Mouse (Mus musculus): ENCODE data around the gene Tmem50b. TPM values are rescaled to one million over a fixed set of nuclear protein-coding genes. Genes with fewer than 3 reads are reported as not detected.

Gene Tmem50b
- polyA plus RNA-seq, 1 experiment from 2014 or later: 55.7 TPM

DNA sequence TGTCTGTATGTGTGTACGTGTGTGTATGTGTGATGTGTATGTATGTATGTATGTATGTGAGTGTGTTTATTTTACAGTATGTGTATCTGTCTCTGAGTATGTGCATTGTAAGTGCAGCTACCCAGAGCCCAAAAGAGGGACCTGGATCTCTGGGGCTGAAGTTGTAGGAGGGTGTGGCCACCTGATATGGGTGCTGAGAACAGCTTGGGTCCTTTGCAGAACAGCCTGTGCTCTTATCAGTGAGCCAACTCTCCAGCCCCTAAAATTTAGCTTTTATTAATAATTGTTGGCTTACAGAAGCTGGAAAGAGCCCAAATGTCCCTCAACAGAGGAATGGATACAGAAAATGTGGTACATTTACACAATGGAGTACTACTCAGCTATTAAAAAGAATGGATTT is 54.0 kb downstream of the Tmem50b start:
- Histone ChIP-seq H3K4me3 (ENCODE audit: low read depth, low read length) (no peak overlapping the region), H3K4me2 (no peak overlapping the region), H3K9me3 (ENCODE audit: control insufficient read depth, low read length) (no peaks in the 10 kb centered on the region), H3K4me1 (ENCODE audit: control insufficient read depth, insufficient read depth, low read length) (peaks cover 3% of the 10 kb centered on the region; the same call in 1 of the 2 replicates), H3K27ac (ENCODE audit: low read depth, low read length) (no peak overlapping the region), H3K9ac (ENCODE audit: low read length) (no peak overlapping the region), H3K27me3 (ENCODE audit: control insufficient read depth, insufficient read depth, low read length) (no peaks in the 10 kb centered on the region), H3K36me3 (ENCODE audit: control insufficient read depth, insufficient read depth, low read length) (no peaks in the 10 kb centered on the region)
- DNase-seq (ENCODE audit: low spot score, missing footprints) (peak; percentile 12), ATAC-seq (ENCODE audit: low FRiP score) (no peak)
- 90% methylated on average over 1 of the region's 1 CpGs for WGBS

DNA sequence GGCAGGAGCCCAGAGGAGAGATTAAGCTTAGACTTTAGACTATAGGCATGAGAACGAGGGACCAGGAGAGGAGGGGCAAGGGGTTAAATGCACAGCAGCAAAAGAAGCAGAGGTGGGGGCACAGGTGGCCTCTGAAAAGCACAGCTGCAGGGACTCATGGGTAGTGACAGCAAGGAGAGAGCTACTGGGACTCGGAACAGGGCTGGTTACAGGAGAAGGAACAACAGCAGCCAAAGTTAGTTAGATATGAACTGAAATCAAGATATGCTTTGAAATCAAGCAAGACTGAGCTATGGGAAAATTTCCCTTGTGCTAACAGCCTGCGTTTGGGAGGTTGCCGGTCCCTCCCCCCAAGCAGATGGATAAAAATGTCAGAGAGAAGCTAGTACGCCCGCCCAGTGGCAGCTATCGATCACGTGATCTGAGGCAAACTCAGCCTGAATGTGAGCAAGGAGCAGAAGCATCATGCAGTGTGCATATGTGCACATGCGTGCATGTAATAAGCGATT is 56.0 kb downstream of the Tmem50b start:
- Histone ChIP-seq H3K4me1 (ENCODE audit: control insufficient read depth, insufficient read depth, low read length) (peaks cover 3% of the 10 kb centered on the region; the same call in 1 of the 2 replicates), H3K9ac (ENCODE audit: low read length) (no peak overlapping the region), H3K4me3 (ENCODE audit: low read depth, low read length) (no peak overlapping the region), H3K9me3 (ENCODE audit: control insufficient read depth, low read length) (no peaks in the 10 kb centered on the region), H3K27me3 (ENCODE audit: control insufficient read depth, insufficient read depth, low read length) (no peaks in the 10 kb centered on the region), H3K27ac (ENCODE audit: low read depth, low read length) (no peak overlapping the region), H3K36me3 (ENCODE audit: control insufficient read depth, insufficient read depth, low read length) (no peaks in the 10 kb centered on the region), H3K4me2 (peak overlapping the region; percentile 12; the same call in 1 of the 2 replicates)
- 35% methylated on average over 10 of the region's 10 CpGs for WGBS
- DNase-seq (ENCODE audit: low spot score, missing footprints) (peak; percentile 85), ATAC-seq (ENCODE audit: low FRiP score) (no peak)

DNA sequence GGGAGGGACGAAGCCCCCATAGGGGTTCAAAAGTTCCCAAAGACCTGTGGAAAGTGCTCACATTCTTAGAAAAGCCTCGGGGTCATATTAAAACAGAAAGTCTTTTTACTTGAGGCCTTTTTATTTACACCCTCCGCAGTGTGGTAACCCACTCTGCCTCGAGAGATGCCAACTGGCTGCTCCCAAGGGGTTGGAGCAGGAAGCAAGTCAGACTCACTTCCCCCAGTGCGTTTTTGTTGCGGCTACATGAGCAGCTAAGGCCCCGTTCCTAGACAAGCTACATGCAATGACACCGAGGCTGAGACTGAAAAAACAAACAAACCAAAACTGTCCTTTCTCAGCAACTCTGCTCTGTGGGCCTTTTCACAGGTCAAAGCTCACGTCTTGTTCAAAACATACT is 59.1 kb downstream of the Tmem50b start:
- no peak for ATAC-seq (ENCODE audit: low FRiP score)
- Histone ChIP-seq H3K4me3 (ENCODE audit: low read depth, low read length) (no peak overlapping the region), H3K4me2 (no peak overlapping the region), H3K9me3 (ENCODE audit: control insufficient read depth, low read length) (no peaks in the 10 kb centered on the region), H3K36me3 (ENCODE audit: control insufficient read depth, insufficient read depth, low read length) (no peaks in the 10 kb centered on the region), H3K27ac (ENCODE audit: low read depth, low read length) (no peak overlapping the region), H3K9ac (ENCODE audit: low read length) (no peak overlapping the region), H3K27me3 (ENCODE audit: control insufficient read depth, insufficient read depth, low read length) (no peaks in the 10 kb centered on the region), H3K4me1 (ENCODE audit: control insufficient read depth, insufficient read depth, low read length) (0 out of 2 replicates have a peak, but pooled peaks cover 3% of the 10 kb centered on the region)
- DNase-seq (ENCODE audit: low spot score, missing footprints): peak; percentile 31
- 79% methylated on average over 9 of the region's 9 CpGs for WGBS

DNA sequence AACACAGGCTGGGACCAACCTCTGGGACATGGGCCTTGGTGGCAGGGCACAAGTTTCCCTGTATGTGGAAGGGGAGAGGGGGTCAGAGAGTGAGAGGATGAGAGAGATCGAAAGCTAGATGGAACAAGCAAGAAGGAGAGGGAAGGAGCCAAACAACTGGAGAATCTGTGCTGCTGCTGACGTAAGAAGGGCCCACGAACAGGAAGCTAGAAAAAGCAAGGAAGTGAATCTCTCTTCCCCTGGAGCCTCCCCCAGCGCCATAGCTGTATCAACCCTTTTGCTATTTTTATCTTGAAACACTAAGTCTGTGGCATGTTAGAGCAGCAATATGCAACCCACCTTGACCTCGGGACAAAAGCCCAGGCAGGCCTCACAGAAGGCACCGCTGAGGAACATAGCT is 59.5 kb downstream of the Tmem50b start:
- H3K9me3 ChIP-seq (ENCODE audit: control insufficient read depth, low read length): no peaks in the 10 kb centered on the region
- H3K4me3 ChIP-seq (ENCODE audit: low read depth, low read length): no peak overlapping the region
- no peak overlapping the region for H3K4me2 ChIP-seq
- DNase-seq (ENCODE audit: low spot score, missing footprints) (peak; percentile 75), ATAC-seq (ENCODE audit: low FRiP score) (no peak)
- WGBS: 80% methylated on average over 6 of the region's 6 CpGs
- H3K27me3 ChIP-seq (ENCODE audit: control insufficient read depth, insufficient read depth, low read length): no peaks in the 10 kb centered on the region
- 0 out of 2 replicates have a peak, but pooled peaks cover 3% of the 10 kb centered on the region for H3K4me1 ChIP-seq (ENCODE audit: control insufficient read depth, insufficient read depth, low read length)
- no peak overlapping the region for H3K27ac ChIP-seq (ENCODE audit: low read depth, low read length)
- no peak overlapping the region for H3K9ac ChIP-seq (ENCODE audit: low read length)
- no peaks in the 10 kb centered on the region for H3K36me3 ChIP-seq (ENCODE audit: control insufficient read depth, insufficient read depth, low read length)

DNA sequence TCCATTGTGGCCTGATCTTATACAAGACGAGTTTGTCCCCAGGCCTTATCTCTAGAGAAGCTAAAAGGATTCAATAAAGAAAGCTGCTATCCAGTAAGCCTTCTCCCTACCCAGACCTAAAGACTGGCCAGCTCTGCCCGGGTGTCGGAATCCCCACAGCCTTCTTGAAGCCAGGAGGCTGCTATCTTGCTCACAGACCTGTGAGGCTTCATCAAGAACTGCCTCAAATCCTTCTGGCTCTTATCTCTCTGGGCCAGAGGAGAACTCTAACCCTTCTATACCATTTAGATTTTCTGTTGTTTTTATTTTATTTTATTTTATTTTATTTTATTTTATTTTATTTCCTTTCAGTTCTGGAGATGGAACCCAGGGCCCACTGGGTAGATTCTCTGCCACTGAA is 60.5 kb downstream of the Tmem50b start:
- H3K4me2 ChIP-seq: no peak overlapping the region
- ATAC-seq (ENCODE audit: low FRiP score): no peak
- no peak overlapping the region for H3K4me3 ChIP-seq (ENCODE audit: low read depth, low read length)
- H3K36me3 ChIP-seq (ENCODE audit: control insufficient read depth, insufficient read depth, low read length): no peaks in the 10 kb centered on the region
- no peak overlapping the region for H3K9ac ChIP-seq (ENCODE audit: low read length)
- 0 out of 2 replicates have a peak, but pooled peaks cover 3% of the 10 kb centered on the region for H3K4me1 ChIP-seq (ENCODE audit: control insufficient read depth, insufficient read depth, low read length)
- DNase-seq (ENCODE audit: low spot score, missing footprints): peak; percentile 6
- H3K27ac ChIP-seq (ENCODE audit: low read depth, low read length): no peak overlapping the region
- no peaks in the 10 kb centered on the region for H3K27me3 ChIP-seq (ENCODE audit: control insufficient read depth, insufficient read depth, low read length)
- 66% methylated on average over 3 of the region's 3 CpGs for WGBS
- H3K9me3 ChIP-seq (ENCODE audit: control insufficient read depth, low read length): no peaks in the 10 kb centered on the region

DNA sequence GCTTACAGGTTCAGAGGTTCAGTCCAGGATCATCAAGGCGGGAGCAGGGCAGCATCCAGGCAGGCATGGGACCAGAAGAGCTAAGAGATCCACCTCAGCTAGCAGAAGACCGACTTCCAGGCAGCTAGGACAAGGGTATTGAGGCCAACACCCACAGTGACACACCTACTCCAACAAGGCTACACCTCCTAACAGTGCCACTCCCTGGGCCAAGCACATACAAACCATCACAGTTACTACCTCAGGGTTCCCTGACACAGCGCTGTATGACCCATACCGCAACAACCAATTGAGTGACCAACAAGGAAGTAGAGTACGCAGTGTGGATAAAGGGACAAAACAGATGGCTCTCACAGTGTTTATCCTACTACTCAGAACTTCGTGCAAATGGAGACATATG is 61.2 kb downstream of the Tmem50b start:
- WGBS: 90% methylated on average over 6 of the region's 6 CpGs
- no peaks in the 10 kb centered on the region for H3K36me3 ChIP-seq (ENCODE audit: control insufficient read depth, insufficient read depth, low read length)
- DNase-seq (ENCODE audit: low spot score, missing footprints) (peak; percentile 19), ATAC-seq (ENCODE audit: low FRiP score) (no peak)
- no peaks in the 10 kb centered on the region for H3K9me3 ChIP-seq (ENCODE audit: control insufficient read depth, low read length)
- no peak overlapping the region for H3K4me3 ChIP-seq (ENCODE audit: low read depth, low read length)
- 0 out of 2 replicates have a peak, but pooled peaks cover 1% of the 10 kb centered on the region for H3K4me1 ChIP-seq (ENCODE audit: control insufficient read depth, insufficient read depth, low read length)
- H3K9ac ChIP-seq (ENCODE audit: low read length): no peak overlapping the region
- H3K27ac ChIP-seq (ENCODE audit: low read depth, low read length): no peak overlapping the region
- H3K27me3 ChIP-seq (ENCODE audit: control insufficient read depth, insufficient read depth, low read length): no peaks in the 10 kb centered on the region
- H3K4me2 ChIP-seq: no peak overlapping the region

DNA sequence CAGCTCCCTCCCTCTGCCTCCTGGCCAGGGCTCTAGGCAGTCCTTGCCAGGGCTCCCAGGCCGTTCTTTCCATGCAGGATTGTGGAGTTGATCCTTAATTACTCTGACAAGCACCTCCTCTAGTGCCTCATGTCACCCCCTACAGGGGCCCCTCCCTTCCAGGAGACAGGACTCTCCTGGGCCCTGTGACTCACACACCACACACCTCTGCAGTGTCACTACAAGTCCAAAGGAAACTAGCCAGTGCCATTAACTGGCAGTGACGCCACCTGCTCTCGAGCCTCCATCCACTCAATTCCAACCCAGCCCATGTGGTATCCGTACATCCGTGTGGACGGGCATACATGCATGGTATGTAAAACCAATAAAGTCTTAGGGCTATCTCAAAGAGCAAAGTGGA is 62.7 kb downstream of the Tmem50b start:
- Histone ChIP-seq H3K4me2 (no peak overlapping the region), H3K9me3 (ENCODE audit: control insufficient read depth, low read length) (no peaks in the 10 kb centered on the region), H3K27me3 (ENCODE audit: control insufficient read depth, insufficient read depth, low read length) (no peaks in the 10 kb centered on the region), H3K4me3 (ENCODE audit: low read depth, low read length) (no peak overlapping the region), H3K9ac (ENCODE audit: low read length) (no peak overlapping the region), H3K27ac (ENCODE audit: low read depth, low read length) (no peak overlapping the region), H3K4me1 (ENCODE audit: control insufficient read depth, insufficient read depth, low read length) (no peaks in the 10 kb centered on the region), H3K36me3 (ENCODE audit: control insufficient read depth, insufficient read depth, low read length) (no peaks in the 10 kb centered on the region)
- DNase-seq (ENCODE audit: low spot score, missing footprints) (no peak), ATAC-seq (ENCODE audit: low FRiP score) (no peak)
- 84% methylated on average over 6 of the region's 6 CpGs for WGBS

DNA sequence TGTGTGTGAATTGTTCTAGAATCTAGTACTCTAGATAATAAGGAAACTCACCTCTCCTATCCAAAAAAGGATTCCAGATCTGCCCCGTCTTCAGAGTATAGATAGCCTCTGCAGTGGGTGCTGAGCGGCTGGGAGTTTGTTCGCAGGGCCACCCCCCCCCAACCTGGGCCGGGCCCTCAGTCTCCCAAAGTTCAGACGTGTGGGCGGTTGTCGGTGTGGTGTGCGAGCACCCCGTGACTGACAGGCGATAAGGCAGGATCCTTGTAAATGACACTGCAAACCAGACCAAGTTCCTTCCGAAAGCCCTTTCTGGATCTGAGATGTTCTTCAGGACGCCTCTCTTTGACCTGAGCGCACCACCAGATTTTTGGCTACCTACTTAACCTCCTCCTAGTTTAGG is 63.1 kb downstream of the Tmem50b start:
- no peaks in the 10 kb centered on the region for H3K4me1 ChIP-seq (ENCODE audit: control insufficient read depth, insufficient read depth, low read length)
- peak; percentile 99 for DNase-seq (ENCODE audit: low spot score, missing footprints)
- 58% methylated on average over 13 of the region's 13 CpGs for WGBS
- no peaks in the 10 kb centered on the region for H3K27me3 ChIP-seq (ENCODE audit: control insufficient read depth, insufficient read depth, low read length)
- no peaks in the 10 kb centered on the region for H3K36me3 ChIP-seq (ENCODE audit: control insufficient read depth, insufficient read depth, low read length)
- H3K4me3 ChIP-seq (ENCODE audit: low read depth, low read length): no peak overlapping the region
- no peak for ATAC-seq (ENCODE audit: low FRiP score)
- no peak overlapping the region for H3K4me2 ChIP-seq
- no peak overlapping the region for H3K9ac ChIP-seq (ENCODE audit: low read length)
- no peak overlapping the region for H3K27ac ChIP-seq (ENCODE audit: low read depth, low read length)
- H3K9me3 ChIP-seq (ENCODE audit: control insufficient read depth, low read length): no peaks in the 10 kb centered on the region

DNA sequence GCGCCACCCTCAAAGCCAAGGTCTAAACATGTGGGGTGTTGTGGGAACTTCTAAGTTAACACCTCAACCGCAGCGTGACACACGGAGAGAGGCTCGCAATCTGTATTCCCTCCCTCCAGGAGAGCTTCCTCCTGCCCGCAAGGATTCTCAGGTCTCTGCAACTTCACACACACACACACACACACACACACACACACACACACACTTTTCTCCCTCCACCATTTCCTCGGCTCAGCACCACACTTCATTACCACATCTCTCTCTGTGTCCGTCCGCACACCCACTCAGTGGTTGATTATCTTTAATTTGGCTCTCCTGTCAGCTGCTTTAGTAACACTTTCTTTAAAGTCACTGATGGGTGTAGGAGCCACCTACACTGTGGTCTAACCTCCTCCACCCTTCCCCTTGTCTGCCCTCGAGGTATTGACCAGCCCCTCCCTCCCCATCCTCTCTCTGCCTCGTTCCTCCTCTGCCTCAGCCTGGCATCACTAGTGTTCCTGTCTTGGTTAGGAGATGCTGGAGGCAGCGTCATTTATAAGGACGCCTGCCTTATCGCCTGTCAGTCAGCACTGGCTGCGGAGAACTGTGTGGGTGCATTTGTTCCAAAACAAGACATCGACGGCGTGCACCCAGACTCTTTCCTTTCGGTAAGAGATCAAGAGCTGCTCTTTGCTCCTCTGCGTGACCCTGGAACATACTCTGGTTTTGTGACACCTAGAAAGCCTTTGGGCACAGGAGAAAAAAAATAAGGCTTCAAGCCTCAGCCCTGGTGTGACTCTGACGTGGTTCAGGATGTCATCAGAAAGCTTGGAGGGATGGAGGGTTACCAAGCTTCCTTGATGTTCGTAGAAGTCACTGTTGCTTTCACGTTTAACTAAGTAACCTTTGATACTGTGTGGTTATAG is 64.3 kb downstream of the Tmem50b start:
- no peak overlapping the region for H3K4me3 ChIP-seq (ENCODE audit: low read depth, low read length)
- ATAC-seq (ENCODE audit: low FRiP score) (no peak), DNase-seq (ENCODE audit: low spot score, missing footprints) (no peak)
- H3K9me3 ChIP-seq (ENCODE audit: control insufficient read depth, low read length): no peaks in the 10 kb centered on the region
- 79% methylated on average over 23 of the region's 23 CpGs for WGBS
- H3K36me3 ChIP-seq (ENCODE audit: control insufficient read depth, insufficient read depth, low read length): no peaks in the 10 kb centered on the region
- no peak overlapping the region for H3K4me2 ChIP-seq
- H3K27ac ChIP-seq (ENCODE audit: low read depth, low read length): no peak overlapping the region
- no peaks in the 10 kb centered on the region for H3K27me3 ChIP-seq (ENCODE audit: control insufficient read depth, insufficient read depth, low read length)
- H3K9ac ChIP-seq (ENCODE audit: low read length): no peak overlapping the region
- H3K4me1 ChIP-seq (ENCODE audit: control insufficient read depth, insufficient read depth, low read length): no peaks in the 10 kb centered on the region

Measured in midbrain, embryonic 11.5 days (tissue).